Mouse (Mus musculus) right cerebral cortex, adult 2 months (tissue): ENCODE data around the gene Tmtc2.

Experiments used
- DNase-seq, 2 experiments: peaks; one replicate each; pipeline ENCODE4 v3.0.0; 2021 to 2022; ENCODE audit warnings: low spot score in 2 of 2

Tmtc2 gene

DNA sequence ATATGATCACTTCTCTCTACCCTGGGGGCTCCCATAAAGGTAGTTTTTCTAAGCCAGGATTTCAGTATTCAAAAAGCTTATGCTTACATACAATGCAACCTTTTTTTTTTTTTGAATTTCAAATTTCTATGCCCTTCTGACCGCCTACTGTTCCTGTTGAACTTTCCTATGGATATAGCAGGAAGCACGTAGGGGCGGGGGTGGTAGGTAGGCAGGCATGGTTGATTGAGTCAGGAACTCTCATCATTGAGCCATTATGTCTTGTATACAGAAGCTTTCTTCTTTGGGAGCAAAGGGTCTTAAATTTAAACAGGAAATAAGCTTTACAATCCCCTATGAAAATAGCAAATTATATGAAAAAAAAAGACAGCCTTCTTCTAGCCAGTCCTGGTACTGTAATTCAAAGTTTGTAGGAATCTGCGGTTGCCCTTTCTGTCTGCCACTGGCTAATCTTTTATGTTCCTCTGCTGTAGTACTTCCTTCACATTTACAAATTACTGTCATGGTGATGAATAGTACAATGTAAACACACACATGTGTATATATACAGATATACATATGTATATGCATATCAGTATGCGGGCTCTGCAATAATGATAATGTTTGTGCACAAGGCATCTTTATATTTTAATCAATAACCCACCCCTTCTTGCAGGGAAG, 405.7 kb downstream of the Tmtc2 start:
- DNase-seq = no peak

DNA sequence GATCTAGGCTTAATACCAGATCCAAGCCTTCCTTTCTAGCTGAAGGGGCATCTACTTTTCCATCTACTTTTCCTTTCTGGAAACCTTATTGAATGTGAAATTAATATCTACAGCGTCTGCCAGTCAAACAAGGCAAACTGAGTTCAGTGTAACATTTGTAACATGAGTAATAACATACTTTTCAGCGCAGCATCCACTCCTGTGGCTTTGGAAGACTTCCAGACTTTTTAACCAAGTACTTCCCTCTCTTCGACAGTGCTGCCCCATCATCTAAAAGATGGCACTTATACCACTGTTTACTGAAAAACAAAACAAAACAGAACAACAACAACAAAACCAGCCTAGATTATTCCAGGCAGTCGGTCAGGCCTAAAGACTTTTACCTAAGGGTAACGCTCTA, 409.0 kb downstream of the Tmtc2 start:
- DNase-seq = no peak

DNA sequence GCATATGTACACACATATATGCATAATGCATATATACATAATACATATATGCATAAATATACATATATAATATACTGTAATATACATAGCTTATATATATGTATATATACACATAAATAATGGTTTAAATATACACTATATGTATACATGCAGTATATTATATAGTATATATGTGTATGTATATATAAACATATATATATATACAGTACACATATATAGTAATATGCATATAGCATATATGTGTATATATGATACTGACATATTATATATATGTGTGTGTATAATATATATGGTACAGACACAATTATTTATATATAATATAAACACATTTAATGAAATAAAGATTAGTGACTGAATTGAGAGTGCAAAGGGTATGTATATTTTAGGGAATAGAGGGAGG, 420.5 kb downstream of the Tmtc2 start:
- DNase-seq = no peak

DNA sequence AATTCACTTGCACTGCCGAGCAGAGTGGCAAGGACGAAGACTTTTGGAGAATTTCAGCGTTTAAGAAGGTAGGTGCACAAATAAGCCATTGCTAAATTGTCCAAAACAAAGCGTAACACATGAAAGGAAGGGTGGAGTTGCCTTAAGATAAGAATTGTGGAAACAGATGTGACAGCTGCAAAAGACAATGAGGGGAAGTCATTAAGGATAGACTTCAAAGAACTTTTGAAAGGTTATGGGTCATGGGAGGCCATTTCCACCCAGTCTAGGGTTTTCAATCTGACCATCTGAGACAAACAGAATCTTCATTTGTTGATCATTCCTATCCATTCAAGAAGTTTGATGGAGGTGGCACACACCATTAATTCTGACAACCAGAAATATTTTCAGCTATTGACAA, 429.9 kb downstream of the Tmtc2 start:
- no peak for DNase-seq

DNA sequence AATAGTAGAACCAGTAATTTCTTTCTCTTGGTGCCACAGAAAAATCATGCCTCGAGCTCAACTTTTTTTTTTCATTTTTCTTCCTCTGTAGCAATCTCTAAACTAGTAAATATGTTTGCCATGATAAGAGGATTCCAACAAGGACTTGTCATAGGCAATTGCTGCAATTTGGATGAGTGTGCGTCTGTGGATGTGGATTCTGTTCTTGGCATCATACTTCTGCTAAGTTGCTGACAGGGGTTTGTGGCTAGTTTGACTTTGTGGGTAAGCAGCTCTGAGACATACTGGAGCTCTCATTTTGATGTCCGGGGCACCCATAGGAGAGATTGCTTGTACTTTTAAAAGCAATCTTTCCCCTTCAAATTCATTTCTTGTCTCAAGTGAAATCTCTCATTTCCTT, 432.1 kb downstream of the Tmtc2 start:
- DNase-seq = no peak
